Mouse (Mus musculus) small intestine, adult 2 months (tissue): Measurements from ENCODE around the gene Nme1. TPM values are rescaled to one million over a fixed set of nuclear protein-coding genes. Genes with fewer than 3 reads are reported as not detected.

Experiments used
- H3K27ac ChIP-seq: fragments of 200-500 bp; 2 replicates; pipeline ENCODE4 v1.5.1; 2012; ENCODE audit warnings: low read depth, low read length, control low read depth, inconsistent platforms; ENCODE audit not compliant: insufficient read depth
- H3K27me3 ChIP-seq: fragments of 200-500 bp; 2 replicates; pipeline ENCODE4 v1.6.1; 2012; ENCODE audit warnings: mild to moderate bottlenecking, moderate library complexity, low read length, inconsistent platforms; ENCODE audit not compliant: control insufficient read depth, insufficient read depth
- H3K36me3 ChIP-seq: fragments of 200-500 bp; 2 replicates; pipeline ENCODE4 v1.6.1; 2012; ENCODE audit warnings: mild to moderate bottlenecking, low read length, control low read depth, inconsistent platforms; ENCODE audit not compliant: control insufficient read depth, insufficient read depth
- H3K4me1 ChIP-seq: fragments of 200-500 bp; 2 replicates; pipeline ENCODE4 v1.6.1; 2012; ENCODE audit warnings: low read length, inconsistent platforms, mixed read lengths; ENCODE audit not compliant: control insufficient read depth, insufficient read depth, insufficient read length
- H3K4me3 ChIP-seq: fragments of 200-500 bp; 2 replicates; pipeline ENCODE4 v1.5.1; 2012; ENCODE audit warnings: low read depth, mild to moderate bottlenecking, control low read depth, inconsistent platforms, low read length, moderate library complexity
- CTCF ChIP-seq: fragments of 200-500 bp; IDR thresholded peaks from 2 replicates; pipeline ENCODE4 v1.5.1; 2012; ENCODE audit warnings: low read depth, mild to moderate bottlenecking, control low read depth, inconsistent platforms, low read length, moderate library complexity, mixed read lengths; ENCODE audit not compliant: insufficient replicate concordance, insufficient read length; ENCODE audit errors: extremely low read depth
- POLR2A ChIP-seq: fragments of 200-500 bp; IDR thresholded peaks from 2 replicates; pipeline ENCODE4 v1.6.1; 2012; ENCODE audit warnings: low read depth, mild to moderate bottlenecking, control low read depth, inconsistent platforms, low read length, moderate library complexity
- WGBS: fragments of 180-500 bp; shearing (Covaris S2); methylation state at CpG from one replicate; pipeline ENCODE4 v1.1.7; 2018; 5-methylcytosine and 5-hydroxymethylcytosine counted together
- polyA plus RNA-seq: library from polyadenylated mRNA; depleted of rRNA; stranded (reverse); fragments of >200 nt; gene quantifications from 2 replicates; pipeline ENCODE4 v1.2.3, GENCODE M21; 2012; rRNA removed

Gene Nme1
- polyA plus RNA-seq, 1 experiment = 50.1 TPM

DNA sequence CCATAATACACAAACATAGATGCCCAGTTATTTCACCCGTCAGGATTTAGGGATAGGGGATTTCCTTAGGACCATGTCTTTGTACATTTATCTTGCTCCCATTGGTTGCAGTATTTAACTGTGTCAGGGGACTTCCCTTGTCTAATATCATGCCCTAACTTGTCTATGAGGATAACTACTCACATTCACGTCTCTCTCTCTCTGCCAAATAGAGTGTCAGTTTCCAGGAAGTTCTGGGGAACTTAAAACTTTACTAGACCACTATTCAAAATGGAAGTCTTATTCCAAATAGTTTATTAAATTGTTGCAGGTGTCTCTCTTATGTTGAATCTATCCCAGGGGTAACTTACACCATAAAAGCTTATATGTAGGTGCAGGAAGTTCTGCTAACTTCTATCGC lies 56.7 kb downstream of the Nme1 start:
- no peak for TF ChIP-seq CTCF
- no peak for TF ChIP-seq POLR2A
- Histone ChIP-seq H3K27ac (no peak overlapping the region), H3K4me1 (0 out of 2 replicates have a peak, but pooled peaks cover 1% of the 10 kb centered on the region), H3K27me3 (no peaks in the 10 kb centered on the region), H3K36me3 (peaks cover 36% of the 10 kb centered on the region), H3K4me3 (no peak overlapping the region)
- WGBS = 92% methylated on average over 3 of the region's 3 CpGs

GRCm38 (mm10) chr11:93908829-93909228 lies 59.5 kb downstream of the Nme1 start:
- TF ChIP-seq CTCF = no peak
- no peak for TF ChIP-seq POLR2A
- whole genome bisulfite sequencing = 66% methylated on average over 9 of the region's 9 CpGs
- H3K36me3 ChIP-seq = peaks cover 32% of the 10 kb centered on the region

GRCm38 (mm10) chr11:93907839-93908238 lies 60.5 kb downstream of the Nme1 start:
- TF ChIP-seq POLR2A = no peak
- TF ChIP-seq CTCF = no peak
- Histone ChIP-seq H3K27me3 (no peaks in the 10 kb centered on the region), H3K36me3 (peaks cover 29% of the 10 kb centered on the region), H3K4me3 (no peak overlapping the region), H3K27ac (no peak overlapping the region), H3K4me1 (0 out of 2 replicates have a peak, but pooled peaks cover 1% of the 10 kb centered on the region)
- WGBS = 76% methylated on average over 3 of the region's 3 CpGs

More at GRCm38 (mm10) chr11:93908829-93909228, 59.5 kb downstream of the Nme1 start:
- Histone ChIP-seq H3K27me3 (no peaks in the 10 kb centered on the region), H3K4me1 (0 out of 2 replicates have a peak, but pooled peaks cover 1% of the 10 kb centered on the region), H3K4me3 (no peak overlapping the region), H3K27ac (no peak overlapping the region)

Other genes with a start within 250 kb of the Nme1 start
- 1.9 and 2.7 TPM in 2 replicates for gene Utp18, start 82.8 kb downstream of the Nme1 start, polyA plus RNA-seq
- 0.55 and 0.91 TPM in 2 replicates for gene Mbtd1, start 82.7 kb downstream of the Nme1 start, polyA plus RNA-seq
- gene Nme2, start 12.3 kb downstream of the Nme1 start, polyA plus RNA-seq = 104 and 114 TPM in 2 replicates
- 6.9 and 8.5 TPM in 2 replicates for gene Gm20390, start 228 bp downstream of the Nme1 start, polyA plus RNA-seq
- 20.5 and 32.4 TPM in 2 replicates for gene Spag9, start 27.6 kb upstream of the Nme1 start, polyA plus RNA-seq
- 80.2 and 180 TPM in 2 replicates for gene Tob1, start 242.9 kb upstream of the Nme1 start, polyA plus RNA-seq